Mouse (Mus musculus) kidney, postnatal 14 days (tissue): Measurements from ENCODE around the gene 6030458C11Rik.
A peak's percentile ranks its signal among the peaks of the same experiment; 100 is the strongest.
"Not testable (repeated sequence)": the region's sequence is repeated elsewhere in the genome, so short reads cannot be mapped to it uniquely, and the experiment has no call there.

ENCODE experiments used
- DNase-seq: peaks from one replicate; pipeline ENCODE4 v3.0.0; 2022; ENCODE audit warnings: mixed read lengths

The 6030458C11Rik gene

DNA sequence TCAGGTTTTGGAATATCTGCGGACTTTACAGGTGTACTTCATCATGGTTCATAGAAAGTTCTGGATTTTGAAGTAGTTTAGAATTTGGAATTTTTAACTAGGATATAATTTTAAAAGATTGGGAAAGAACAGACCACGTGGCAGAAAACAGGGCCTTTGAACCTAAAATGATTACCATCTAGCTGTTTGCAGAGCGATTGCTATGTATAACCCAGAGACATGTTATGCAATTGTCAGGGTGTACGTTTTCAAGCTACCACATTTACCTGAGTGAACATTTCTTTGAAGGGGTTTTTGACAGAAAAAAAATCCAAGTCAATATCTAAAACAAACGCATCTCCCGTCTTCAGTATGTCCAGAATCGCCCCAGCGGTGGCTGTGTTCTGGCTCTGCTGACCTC is 6.9 kb downstream of the 6030458C11Rik start:
- no peak for DNase-seq

DNA sequence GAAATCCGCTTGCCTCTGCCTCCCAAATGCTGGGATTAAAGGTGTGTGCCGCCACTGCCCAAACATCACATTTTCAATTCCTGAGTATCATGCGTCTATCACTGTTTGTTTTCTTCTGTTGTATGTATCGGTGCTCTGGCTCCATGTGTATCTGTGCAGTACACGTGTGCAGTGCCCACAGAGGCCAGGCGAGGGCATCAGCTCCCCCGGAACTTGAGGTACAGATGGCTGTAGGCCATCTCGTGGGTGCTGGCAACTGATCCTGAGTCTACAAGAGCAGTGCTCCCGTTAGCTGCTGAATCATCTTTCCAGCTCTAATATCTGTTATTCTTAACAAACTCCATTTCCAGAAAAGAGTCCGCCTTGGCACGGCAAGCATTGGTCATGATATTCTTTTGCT is 11.8 kb downstream of the 6030458C11Rik start:
- no peak for DNase-seq

DNA sequence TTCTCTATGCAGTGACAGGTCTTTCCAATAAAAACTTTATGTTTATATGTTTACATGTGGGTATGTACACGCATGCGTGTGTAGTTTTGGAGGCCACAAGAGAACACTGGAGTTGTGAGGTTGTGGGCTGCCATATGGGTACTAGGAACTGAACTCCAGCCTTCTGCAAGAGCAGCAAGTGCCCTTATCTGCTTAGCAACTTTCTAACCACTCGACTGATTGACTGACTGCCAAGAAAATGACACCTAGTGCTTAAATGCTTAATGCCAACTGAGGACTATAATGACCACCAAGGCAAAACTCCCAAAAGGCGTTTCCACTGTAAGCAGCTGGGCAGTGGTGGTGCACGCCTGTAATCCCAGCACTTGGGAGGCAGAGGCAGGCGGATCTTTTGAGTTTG is 15.1 kb downstream of the 6030458C11Rik start:
- no peak for DNase-seq

DNA sequence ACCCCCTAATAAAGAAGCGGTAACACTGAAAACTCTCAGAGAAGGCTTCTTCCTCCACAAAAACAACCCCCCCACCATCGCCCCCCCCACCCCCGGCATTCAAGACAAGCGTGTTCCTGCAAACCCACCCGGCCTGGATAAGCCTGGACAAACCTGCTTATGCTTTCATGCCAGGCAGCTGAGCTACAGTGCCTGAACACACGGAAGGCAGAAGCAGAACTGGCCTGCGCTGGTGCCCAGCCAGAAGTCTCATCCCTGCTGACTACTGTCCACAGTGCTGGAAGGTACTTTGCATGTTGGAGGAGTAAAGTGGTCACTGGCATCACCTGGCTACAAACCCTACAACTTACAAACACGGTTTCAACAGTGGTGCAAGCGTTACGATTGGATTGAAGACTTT is 17.4 kb downstream of the 6030458C11Rik start:
- DNase-seq, result no peak

DNA sequence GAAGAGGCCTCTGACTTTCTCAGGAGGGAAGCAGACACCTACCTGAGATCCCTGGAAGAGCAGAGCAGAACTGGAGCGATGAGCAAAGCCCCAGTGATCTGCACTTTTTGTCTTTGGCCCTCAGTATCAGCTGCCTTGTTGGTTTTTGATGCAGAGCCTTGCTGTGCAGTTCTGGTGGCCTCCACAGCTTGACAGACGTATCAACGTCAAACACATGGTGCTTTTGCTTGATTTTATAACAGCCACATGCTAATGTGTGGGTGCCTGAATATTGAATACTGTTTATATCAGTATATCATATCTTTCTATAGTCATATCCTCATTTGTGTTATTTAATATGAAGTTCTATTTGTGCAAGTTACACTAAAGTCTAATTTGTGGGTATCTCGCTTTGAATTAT is 19.4 kb downstream of the 6030458C11Rik start:
- no peak for DNase-seq

DNA sequence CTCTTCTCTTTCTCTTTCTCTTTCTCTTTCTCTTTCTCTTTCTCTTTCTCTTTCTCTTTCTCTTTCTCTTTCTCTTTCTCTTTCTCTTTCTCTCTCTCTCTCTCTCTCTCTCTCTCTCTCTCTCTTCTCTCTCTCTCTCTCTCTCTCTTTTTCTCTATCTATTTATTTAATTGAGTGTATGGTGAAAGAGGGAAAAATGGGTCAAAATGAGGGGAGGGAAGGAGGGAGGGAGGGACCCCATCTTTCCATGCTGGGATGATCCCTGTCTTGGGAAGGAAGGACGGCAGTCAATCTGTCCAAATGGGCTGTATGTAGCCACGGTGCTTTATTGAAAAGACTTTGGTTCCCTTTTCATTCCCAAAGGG is 23.3 kb downstream of the 6030458C11Rik start:
- not testable (repeated sequence) for DNase-seq

DNA sequence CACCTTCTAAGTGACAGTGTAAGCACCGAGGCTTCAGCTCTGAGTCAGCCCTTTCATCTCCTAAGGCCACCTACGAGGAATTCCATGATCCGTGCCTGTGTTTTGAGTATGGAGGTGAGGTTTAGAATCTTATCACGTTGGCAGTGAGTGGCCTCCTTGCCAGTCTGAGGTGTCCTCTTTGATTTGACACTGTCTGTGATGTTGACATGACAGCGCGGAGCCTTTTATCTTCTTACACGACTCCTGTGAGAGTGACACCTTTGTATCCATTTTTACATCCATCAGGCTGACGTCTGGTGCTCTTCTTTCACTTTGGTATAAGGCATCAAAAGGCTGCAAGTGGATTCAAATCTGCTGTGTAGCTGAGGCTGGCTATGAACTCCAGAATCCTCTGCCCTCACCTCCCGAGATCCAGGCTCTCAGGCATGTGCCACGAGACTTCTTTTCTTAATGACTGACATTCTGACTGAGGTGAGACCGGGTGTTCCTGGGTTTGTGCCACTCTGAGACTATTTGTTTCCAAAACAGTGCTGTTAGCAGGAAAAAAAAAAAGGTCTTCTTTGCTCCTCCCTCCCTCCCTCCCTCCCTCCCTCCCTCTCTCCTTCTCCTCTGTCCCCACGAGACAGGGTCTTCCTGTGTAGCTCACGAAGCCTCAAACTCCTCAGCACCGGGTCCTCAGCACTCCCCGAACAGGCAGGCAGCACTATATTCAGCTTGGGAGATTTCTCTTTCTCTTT is 23.9 kb downstream of the 6030458C11Rik start:
- no peak for DNase-seq

DNA sequence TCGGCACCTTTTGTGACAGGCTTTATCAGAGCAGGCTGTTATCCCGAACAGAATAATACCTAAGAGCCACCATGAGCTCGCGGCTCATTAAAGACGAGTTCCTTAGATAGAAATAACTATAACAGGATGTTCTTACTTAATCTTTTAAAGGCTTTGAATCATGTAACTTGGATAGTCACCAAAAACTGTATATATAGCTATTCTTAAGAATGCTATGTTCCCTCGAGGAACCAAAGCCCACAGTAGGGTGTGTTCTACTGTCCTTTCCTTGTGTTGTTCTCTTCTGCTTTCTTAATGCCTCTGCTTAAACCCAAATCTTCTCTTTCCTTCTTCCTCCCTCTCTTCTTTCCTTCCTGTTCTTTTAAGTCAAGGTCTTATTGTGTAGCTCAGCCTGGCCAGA is 26.4 kb downstream of the 6030458C11Rik start:
- no peak for DNase-seq

DNA sequence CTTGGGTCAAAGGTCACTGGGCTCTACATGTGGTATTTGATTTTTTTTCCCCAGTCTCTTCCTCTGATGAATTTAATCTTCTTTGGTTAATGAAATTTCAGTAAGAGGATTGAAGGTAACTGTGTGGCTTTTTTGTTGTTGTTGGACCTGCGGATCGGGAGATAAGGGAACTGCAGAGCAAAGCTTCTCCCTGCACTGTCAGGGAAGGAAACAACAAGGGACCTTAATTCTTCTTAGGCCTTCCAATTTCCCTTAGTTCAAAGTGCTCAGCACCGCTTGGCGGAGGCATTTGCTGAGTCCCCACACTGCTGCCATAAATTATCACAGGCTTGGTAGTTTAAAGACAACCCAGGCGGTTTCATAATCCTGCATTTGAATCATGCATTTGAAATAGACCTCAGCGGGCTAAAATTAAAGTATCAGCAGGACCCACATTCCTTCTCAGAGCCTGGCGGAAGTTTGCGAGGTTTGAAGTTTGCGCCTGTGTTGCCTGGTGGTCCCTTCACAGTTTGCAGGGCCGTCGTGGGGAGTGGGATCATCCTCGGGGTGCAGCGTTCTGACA is 28.5 kb downstream of the 6030458C11Rik start:
- no peak for DNase-seq

DNA sequence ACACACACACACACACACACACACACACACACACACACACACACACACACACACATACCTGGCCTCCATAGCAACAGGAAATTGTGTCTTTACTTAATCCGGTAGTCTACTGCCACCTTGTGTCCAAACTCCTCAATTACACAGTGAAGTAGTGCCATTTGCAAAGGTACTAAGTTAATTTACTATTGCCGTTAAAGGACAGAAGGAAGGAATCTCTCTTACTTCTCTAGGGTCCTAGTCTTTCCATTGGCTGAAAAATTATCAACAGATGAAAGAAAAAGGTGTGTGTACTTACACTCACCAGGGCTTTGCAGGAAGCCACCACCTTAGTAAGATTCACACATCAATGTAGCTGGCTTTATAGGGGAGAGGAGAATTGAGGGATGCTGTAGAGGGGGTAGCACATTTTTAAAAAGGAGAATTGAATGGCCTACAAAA is 29.0 kb downstream of the 6030458C11Rik start:
- DNase-seq, result peak; percentile 77

DNA sequence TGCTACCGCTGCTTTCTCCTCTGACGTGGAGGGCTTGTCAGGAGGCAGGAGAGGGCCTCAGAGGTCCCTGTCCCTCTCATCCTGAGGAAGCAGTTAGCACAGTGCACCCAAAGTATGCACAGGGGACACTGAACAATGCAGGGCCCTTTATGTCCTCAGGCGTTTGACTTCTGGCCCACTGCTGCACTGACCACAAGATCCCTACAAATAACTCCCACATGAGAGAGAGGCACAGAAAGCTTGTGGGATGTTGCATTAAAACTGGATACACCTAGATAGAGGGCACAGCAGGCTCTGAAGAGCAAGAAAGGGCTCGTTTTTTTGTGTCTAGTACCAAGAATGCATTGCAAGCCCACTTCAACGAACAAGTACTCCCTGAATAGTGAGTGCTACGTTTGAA is 30.1 kb downstream of the 6030458C11Rik start:
- DNase-seq, result no peak

DNA sequence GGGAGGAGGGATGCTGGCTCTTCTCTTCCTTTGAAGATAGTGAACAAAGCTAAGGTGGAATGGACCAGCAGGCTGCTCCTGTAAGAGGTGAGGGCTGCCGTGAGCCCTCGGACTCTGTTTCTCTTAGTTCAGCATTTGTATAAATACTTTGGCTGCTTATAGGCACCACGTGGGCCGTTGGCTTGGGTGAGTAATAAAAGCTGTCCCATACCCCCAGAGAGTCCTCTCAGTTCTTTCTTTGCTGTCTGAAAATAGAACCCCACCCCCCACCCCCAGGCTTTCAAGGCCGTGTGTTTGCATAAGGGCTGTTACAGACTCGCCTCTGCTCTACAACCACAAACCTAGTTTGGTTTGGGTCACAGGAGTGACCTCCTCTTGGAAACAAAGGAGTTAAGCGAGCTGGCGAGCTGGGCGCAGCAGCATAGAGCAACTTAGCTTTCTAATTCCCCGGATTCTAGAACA is 35.0 kb downstream of the 6030458C11Rik start:
- no peak for DNase-seq

DNA sequence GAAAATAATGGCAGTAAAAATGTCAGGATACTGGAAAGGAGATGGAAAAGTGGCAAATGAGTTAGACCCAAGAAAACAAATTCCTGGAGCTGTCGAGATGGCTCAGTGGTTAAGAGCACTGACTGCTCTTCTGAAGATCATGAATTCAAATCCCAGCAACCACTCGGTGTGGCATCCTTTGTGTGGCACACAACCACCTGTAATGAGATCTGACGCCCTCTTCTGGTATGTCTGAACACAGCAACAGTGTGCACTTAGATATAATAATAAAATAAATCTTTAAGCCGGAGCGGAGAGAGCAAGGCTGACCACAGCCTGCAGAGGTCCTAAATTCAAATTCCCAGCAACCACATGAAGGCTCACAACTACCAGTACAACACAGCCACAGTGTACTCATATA is 35.9 kb downstream of the 6030458C11Rik start:
- DNase-seq, result no peak

DNA sequence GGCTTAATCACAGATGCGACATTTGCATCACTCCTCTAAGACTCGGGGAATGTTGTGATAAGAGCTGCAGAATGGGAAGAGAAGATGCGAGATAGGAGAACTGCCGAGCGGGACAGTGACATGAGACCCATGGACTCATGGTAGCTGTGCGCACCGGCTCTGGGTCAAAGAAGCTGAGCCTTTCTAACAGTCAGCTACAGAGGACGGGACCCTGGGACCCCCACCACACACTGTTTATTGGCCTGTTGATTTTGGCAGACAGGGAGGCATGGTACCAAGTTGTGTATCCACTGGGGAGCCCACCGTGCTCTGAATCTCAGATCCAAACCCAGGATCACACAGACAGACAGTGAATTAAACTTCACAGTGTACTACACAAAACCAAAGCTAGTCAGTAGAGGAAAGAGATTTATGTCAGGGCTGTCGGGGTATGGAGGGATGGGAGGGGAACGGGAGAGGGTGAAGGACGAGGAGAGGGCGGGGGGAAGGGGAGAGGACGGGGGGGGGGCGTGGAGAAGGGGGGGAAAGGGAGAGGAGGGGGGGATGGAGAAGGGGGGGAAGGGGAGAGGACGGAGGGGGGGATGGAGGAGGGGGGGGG is 42.6 kb downstream of the 6030458C11Rik start:
- no peak for DNase-seq

DNA sequence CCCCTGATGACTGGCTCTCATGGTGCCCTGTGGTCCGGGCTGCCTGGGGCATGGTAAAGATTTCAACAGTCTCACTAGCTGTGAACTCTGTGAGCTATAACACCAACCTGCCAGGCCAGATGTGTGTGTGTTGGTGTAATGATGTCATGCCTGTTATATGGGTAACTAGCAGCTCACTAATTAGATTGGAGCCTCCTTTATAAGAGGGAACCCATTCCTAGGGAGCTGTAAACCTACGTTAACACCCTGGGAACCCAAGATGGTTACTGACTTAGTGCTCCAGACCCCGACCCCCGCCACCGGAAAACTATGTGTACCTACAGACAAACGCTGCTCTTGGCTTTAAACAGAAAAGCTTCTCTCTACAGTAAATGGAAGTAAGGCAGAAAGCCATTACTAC is 43.2 kb downstream of the 6030458C11Rik start:
- no peak for DNase-seq

DNA sequence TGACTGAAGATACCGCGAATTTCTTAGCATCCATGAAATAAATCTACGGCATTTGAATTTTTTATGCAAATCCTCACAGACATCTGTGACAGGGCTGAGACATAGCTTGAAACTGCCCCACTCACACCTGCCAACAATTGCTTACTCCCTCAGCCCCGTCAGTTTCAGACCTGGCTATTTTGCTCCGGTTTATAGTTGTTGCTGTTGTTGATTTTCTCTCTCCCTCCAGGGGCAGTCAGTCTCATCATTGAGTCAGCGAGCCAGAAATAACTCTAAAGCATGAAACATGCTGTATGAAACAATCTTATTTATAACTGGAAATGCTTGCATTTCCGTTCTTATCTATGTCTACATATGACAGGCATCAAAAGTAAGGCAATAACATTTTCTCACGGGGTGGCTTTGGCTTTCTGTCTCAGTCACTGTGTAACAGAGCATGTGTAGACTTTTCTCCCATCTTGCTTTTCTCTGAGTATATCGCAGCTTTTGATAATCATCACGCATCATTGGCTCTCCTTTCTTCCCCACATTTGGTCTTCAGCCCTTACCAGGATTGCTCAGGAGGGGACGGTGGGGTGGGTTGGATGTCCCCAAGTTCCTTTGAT is 50.2 kb downstream of the 6030458C11Rik start:
- DNase-seq, result no peak

DNA sequence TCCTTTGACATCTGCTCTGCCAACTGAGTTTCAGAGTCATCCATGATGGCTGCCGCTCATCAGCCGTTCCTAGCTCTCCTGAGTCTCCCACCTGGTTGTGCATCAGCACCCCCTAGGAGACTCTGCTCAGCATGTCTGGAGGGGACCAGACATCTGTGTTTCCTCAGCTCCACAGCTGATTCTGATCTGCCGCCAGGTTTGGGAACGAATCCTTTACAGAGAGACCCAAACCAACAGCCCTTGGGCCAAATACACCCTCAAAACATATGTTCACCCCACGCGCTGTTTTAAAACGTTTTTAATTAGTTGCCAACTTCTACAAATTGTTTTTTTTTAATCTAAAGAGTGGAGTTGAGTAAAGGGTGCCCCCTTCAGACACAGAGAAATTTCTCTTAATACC is 53.5 kb downstream of the 6030458C11Rik start:
- DNase-seq, result no peak

DNA sequence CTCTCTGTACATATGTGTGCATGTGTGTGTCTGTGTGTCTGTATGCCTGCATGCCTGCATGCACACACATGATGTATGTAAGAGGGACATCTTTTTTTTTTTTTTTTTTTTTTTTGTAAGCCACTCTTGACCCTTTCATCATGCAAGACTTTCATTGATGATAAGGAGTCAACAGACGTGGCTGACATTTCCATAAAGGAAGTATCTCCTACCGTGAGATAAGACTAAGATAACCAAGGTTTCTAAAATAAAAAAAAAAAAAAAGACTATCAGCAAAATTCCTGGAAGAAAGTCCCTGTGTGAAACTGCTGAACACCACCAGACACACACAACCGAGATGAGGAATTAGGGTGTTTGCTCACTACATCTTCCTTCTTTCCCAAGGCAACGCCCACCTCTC is 57.6 kb downstream of the 6030458C11Rik start:
- no peak for DNase-seq

DNA sequence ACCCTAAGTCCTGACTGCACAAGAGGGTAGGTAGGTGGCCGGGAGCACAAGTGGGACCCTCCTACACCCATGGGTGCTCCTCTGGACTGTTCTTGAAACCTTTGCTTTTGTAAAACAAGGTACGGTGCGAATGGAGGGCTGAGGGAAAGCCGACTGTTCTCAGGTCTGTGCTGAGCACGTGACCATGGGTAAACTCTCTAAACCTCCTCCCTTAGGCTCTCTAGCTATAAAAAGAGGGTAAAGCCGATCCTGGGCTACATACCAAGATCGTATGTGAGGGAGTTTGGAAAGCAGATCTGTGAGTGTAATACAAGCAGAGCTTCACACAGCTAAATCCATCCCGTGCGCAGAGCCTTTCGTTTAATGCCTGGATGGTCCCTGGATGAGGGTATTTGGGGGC is 61.3 kb downstream of the 6030458C11Rik start:
- no peak for DNase-seq

DNA sequence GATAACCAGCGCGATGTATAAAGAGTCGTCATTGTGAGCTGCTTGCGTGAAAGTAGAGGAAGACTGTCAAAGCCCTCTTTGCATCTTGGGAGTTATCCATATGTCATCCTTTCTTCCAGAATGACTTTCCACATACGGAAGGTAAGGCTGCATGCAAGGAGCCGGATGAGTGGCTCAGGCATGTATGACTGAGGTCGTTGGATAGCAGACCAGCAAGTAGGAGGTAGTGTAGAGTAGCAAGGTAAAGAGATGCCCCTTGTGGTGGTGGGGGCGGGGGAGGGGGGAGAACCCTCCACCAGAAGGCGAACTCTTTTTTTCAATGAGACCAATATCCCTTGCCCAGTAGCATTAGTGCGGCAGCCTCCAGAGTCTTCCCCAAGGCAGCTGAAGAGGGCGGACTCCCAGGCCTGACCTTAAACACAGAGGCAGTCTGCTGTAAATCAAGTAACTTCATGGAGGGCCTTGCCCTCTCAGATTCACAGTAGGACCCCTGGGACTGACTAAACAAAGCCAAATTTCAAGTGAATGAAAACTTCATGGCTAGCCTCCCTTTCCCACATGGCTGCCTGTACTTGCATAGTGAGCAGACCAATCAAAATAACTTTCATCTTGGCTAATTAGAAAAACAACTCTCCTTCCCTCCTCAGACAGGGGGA is 62.1 kb downstream of the 6030458C11Rik start:
- peak; percentile 14 for DNase-seq

DNA sequence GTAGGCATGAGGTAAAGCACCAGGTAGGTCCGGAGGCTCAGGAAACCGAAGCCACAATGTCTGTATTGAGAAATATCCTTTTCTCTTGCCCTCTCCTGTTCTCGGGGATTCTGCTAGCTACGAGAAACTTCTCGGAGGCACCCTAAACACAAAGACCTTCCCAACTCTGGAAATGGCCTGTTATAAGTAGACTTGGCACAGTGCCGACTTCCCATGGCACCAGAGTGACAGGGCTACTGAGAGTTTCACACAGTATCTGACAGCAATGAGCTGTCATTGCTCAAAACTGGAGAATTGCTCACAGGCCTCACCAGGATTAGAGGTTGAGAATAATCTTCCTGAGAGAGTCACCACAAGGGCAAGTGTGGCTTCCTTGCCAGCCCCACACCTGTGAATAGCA is 63.7 kb downstream of the 6030458C11Rik start:
- no peak for DNase-seq

DNA sequence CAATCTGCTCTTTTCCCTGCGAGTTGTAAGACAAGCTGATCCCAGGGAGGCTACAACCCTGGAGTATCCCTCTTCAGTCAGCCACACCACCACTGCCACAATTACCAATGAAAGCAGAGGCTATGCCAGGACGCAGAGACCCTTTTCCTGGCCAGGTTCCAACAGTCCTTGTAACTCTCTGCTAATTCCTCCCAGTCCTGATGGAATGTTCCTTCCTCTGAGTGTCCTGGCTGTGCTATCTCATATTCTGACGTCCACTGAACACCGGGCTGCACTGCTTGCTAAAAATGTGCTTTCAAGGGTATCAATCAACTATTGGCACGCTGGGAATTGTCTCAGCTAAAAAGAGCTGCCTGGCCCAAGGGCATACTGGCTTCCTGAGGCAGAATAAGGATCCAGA is 66.0 kb downstream of the 6030458C11Rik start:
- DNase-seq, result no peak
